Mouse (Mus musculus) bone marrow, adult 2 months (tissue): ENCODE data around the gene Gan.

Experiments
- CTCF ChIP-seq: fragments of 200-500 bp; IDR thresholded peaks from 2 replicates; pipeline ENCODE4 v1.5.1; 2011; ENCODE audit warnings: low read length, control low read depth; ENCODE audit not compliant: control insufficient read depth, insufficient read depth
- POLR2A ChIP-seq: fragments of 200-500 bp; IDR thresholded peaks from 2 replicates; pipeline ENCODE4 v1.6.1; 2011; ENCODE audit warnings: low read depth, mild to moderate bottlenecking, control low read depth, low read length, borderline replicate concordance; ENCODE audit not compliant: control insufficient read depth

GRCm38 (mm10) chr8:117224630-117225029, 66.7 kb downstream of the Gan start:
- TF ChIP-seq CTCF (peak; percentile 95), POLR2A (no peak)
